Mouse (Mus musculus) lung, adult 2 months (tissue): ENCODE data around the gene Arhgap6.

Experiments
- CTCF ChIP-seq: fragments of 200-500 bp; IDR thresholded peaks from 2 replicates; pipeline ENCODE4 v1.5.1; 2011; ENCODE audit warnings: mild to moderate bottlenecking, low read length, control low read depth; ENCODE audit not compliant: insufficient read depth
- POLR2A ChIP-seq: fragments of 200-500 bp; IDR thresholded peaks from 2 replicates; pipeline ENCODE4 v1.6.1; 2011; ENCODE audit warnings: low read depth, mild to moderate bottlenecking, control low read depth, low read length, borderline replicate concordance; ENCODE audit errors: extremely low read depth

GRCm38 (mm10) chrX:168904086-168904485 lies 109.2 kb downstream of the Arhgap6 start:
- TF ChIP-seq POLR2A (no peak), CTCF (no peak)
